Mouse (Mus musculus): ENCODE data around the gene Eef2.
"Not testable (repeated sequence)": the region's sequence is repeated elsewhere in the genome, so short reads cannot be mapped to it uniquely, and the experiment has no call there.

Eef2 gene

GRCm38 (mm10) chr10:81201807-81202758, 25.7 kb downstream of the Eef2 start, which contains the start of gene Nmrk2:
Gene Nmrk2, minus strand, starts transcription at chr10:81202051.
- DNase-seq, result no peak

DNA sequence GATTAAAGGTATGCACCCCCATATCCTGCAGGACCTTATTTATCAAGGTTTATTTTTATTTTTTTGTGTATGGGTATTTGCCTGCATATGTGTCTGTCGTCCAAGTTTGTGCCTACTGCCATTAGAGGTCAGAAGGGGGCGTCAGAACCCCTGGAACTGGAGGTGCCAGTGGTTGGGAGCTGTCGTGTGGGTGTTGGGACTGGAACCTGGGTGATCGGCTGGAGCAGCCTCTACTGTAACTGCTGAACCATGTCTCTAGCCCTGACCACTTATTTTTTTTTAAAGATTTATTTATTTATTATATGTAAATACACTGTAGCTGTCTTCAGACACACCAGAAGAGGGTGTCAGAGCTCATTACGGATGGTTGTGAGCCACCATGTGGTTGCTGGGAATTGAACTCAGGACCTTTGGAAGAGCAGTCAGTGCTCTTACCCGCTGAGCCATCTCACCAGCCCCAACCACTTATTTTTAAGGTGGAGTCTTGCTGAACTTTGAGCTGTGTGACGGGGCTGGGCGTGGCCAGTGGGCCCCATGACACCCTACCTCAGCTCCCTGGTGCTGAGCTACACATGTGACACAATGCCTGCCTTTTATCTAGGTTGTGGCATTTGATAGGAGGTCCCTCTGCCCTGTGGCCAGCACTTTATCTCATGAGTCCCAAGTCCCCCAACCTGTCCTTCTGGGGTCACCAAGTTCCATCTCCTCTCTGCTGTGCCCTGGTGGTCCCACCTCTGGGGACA, 26.7 kb downstream of the Eef2 start:
- peak in 1 of 2 experiments; percentile 18 for DNase-seq

DNA sequence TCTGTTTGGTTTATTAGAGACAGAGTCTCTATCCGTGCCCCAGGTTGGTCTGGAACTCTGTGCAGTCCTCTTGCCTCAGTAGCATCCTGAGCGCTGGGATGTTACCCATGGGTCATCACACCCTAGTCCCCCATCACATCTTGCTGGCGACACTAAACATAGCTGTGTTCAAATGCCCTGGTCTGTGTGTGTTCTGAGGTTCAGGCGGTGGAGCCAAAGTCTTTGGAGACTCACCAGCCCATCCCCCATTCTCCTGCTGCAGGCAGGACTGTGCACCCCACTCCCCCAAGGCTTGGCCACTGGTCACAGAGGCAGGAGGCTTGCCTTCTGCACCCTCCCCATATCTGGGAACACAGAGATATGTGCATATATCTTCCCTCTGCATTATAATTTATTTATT, 27.7 kb downstream of the Eef2 start:
- peak in 1 of 2 experiments; percentile 13 for DNase-seq

DNA sequence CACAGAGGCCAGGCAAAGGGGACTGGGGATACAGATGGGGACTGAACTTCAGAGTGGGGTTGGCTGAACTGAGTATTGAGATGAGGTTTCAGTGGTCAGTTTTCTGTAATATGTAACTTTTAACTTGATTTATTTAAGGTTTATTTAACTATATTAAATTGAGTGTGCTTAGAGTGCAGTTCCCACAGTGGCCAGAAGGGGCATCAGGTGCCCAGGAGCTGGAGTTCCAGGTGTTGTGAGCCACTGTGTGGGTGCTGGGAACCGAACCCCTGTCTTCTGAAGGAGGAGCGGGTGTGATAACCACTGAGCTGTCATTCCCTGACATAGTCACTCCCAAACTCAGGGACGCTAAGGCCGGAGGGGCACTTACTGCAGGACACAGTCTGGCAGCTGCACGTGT, 33.7 kb downstream of the Eef2 start:
- DNase-seq, result no peak

DNA sequence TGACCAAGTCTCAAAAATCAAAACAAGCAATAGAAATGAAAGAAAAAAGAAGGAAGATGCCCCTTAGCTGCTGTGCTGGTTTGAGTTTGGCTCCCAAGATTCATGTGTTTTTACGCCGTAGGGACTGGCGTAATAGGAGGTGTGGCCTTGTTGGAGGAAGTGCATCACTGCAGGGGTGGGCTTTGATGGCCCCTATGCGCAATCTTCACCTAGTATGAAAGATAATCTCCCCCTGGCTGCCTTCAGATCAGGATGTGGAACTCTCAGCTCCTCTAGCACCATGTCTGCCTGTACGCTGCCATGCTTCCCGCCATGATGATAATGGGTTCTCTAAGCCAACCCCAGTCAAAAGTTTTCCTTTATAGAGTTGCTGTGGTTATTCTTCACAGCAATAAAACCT, 39.8 kb downstream of the Eef2 start:
- no peak for DNase-seq

- DNase-seq, result no peak
Observed at GRCm38 (mm10) chr10:81216810-81217209, 40.4 kb downstream of the Eef2 start.

DNA sequence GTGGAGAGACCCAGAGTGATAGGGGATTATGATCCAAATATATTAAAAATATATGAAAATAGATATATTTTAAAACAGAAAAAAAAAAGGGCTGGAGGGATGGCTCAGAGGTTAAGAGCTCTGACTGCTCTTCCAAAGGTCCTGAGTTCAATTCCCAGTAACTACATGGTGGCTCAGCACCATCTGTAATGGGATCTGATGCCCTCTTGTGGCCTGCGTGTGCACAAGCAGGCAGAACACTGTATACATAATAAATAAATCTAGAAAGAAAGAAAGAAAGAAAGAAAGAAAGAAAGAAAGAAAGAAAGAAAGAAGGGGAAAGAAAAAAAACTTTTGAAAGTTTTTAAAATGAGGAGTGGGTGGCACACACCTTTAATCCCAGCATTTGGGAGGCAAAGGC, 40.8 kb downstream of the Eef2 start:
- peak in 1 of 2 experiments; percentile 43 for DNase-seq

GRCm38 (mm10) chr10:81217964-81218363, 41.5 kb downstream of the Eef2 start:
- DNase-seq, result peak; percentile 63 to 83

DNA sequence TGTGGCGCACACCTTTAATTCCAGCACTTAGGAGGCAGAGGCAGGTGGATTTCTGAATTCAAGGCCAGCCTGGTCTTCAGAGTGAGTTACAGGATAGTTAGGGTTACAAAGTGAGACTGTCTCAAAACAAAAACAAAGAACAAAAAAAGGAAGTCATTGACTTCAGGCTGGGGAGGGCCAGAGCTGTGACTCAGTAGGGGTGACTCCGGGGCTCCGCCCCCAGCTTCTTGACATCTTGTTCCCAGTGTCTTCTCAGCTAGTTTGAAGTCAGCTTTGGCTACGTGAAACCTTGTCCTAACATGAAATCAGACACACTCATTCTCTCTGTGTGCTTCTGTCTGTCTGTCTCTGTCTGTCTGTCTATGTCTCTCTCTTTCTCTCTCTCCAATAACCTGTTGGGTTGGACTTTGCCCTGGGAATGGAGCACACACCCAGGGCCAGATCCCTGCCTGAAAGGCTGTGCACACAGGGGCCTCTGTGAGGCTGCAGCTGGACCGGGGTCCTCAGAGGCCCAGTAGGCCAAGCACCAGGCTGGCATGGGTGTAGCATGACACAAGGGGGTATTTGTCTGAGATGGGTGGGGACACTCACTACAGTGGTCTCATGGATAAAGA, 45.1 kb downstream of the Eef2 start:
- no peak for DNase-seq

DNA sequence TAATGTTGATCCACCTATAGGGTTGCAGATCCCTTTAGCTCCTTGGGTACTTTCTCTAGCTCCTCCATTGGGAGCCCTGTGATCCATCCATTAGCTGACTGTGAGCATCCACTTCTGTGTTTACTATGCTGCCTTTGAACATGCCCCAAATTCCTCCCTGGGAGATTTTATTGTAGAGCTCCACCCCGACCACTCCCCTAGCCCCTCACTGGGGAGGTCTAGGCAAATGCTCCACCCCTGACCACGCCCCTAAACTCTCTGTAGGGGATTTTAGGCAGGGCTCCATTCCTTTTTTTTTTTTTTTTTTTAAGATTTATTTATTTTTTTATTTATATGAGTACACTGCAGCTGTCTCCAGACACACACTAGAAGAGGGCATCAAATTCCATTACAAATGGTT, 47.3 kb downstream of the Eef2 start:
- not testable (repeated sequence) for DNase-seq

- peak in 1 of 2 experiments; percentile 20 for DNase-seq
Observed at GRCm38 (mm10) chr10:81229735-81230437, 53.5 kb downstream of the Eef2 start.

DNA sequence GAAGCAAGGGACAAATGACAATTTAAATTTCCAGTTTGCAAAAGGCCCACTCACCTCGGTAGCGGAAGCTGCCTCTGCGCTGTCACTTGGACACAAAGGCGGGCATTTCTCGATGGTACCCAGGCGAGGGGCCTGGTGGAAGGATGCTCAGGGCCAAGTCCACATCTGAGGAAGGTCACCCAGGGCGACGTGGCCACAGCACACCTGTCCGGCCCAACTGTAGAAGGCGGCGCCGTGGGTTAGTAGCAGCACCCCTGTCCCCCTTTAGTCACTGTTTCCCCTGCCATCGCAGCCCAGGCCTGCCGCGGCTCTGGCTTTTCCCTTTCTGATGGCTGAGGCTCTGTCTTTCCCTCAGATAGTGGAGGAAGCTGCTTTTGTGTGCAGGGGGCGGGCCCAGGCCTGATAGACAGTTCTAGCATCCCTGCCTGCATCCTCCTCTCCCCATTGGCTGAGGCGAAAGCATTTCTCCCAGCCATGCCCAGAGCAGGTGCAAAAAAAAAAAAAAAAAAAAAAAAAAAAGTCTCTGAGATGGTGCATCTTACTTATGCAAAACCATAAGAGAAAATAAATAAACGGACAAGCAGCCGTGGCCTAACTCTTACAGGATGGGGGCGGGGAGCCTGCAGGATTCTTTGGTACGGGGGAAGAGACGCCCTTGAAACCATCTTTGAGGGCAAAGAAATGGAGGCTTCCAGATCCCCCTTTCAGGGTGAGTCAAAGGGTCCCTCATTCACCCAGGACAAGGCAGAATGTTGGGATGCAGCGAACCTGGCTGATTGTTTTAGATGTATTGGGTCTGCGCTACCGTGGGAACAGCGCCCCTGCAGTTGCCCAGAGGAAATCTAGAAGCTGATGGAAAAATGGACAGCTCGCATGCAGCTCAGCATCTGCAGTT, 54.3 kb downstream of the Eef2 start, which contains the start of gene Atcay:
Atcay (minus strand) TSS at position 396 of the 895 bp plus-strand sequence.
- peak; percentile 27 to 37 for DNase-seq

DNA sequence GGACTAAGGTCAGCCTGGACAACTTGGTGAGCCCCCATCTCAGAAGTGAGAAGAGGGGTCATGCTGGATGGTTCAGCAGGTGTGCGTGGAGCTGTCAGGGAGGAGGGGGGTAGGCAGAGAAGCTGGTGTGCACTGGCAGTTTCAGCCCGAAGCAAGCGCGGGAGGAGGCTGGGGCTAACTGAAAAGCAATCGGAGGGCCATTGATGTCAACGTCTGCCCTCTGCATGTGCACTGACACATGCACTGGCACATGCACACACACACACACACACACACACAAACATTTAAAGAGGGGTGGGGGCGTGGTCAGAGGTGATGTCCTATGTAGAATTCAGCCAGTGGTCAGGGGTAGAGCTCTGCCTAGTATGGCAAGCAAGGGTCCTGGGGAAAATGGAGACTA, 55.0 kb downstream of the Eef2 start:
- no peak for DNase-seq
